Mouse (Mus musculus): Measurements from ENCODE around the gene Ube3c. TPM values are rescaled to one million over a fixed set of nuclear protein-coding genes. Genes with fewer than 3 reads are reported as not detected.
"Not testable (repeated sequence)": the region's sequence is repeated elsewhere in the genome, so short reads cannot be mapped to it uniquely, and the experiment has no call there.

The Ube3c gene
- 10 to 100 TPM; 46.2 to 49.5 TPM for total RNA-seq (2021)
- long read RNA-seq, experiment 1, full-length matches to known transcripts = 13 of 15 reads
- long read RNA-seq, experiment 1, partial matches to known transcripts = 2 of 15 reads
- long read RNA-seq, experiment 1, other reads (novel, unspliced or antisense) = 0 of 15 reads
- long read RNA-seq, experiment 2, full-length matches to known transcripts = 46 of 71 reads
- long read RNA-seq, experiment 2, partial matches to known transcripts = 18 of 71 reads
- long read RNA-seq, experiment 2, other reads (novel, unspliced or antisense) = 7 of 71 reads

DNA sequence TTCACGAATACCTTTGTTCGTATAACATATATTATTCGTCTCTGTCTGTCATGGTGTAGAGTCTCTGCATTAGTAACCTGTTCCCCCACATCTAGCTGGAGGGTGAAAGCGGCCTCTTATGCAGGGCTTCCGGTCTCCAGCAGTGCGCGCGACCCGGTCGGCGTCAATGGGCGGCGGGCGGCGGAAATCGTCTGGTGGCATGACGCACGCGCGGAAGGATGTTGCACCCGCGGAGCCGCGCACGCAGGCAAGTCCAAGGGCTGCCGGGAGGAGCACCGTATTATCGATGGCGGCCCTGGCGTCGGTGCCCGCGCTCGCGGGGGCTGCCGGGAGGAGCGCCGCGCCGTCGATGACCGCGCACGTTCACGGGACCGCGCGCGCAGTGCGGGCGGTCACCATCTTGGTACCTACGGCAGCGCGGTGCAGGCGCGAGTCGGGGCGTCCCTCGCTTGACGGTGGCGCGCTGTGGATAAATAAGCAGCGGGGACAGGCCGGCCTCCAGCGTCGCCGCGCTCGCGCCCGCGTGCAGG, at the start of gene Ube3c:
TSS of gene Ube3c (plus strand) at position 395 of the 530 bp plus-strand sequence.
- peak; percentile 90 to 97 for DNase-seq (ENCODE audit: low spot score in 2 of 2)

DNA sequence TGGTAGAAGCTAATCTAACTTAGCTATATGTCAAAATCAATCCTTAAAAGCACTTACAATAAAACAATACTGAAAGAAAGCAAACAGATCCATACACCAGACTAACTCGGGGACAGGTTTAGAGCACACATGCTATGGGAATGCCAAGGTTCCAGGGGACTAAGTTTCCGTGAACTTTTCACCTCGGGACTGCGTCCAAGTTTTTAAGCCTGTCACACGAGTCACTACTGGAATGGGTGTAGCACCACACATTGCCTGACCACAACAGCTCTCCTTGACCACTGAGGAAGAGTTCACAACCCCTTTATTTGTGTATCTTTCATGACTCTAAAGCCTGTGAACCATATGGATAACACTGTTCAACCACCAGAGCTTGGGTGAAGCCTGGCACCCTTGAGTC, 8.9 kb upstream of the Ube3c start:
- DNase-seq (ENCODE audit: low spot score in 2 of 2) = no peak

DNA sequence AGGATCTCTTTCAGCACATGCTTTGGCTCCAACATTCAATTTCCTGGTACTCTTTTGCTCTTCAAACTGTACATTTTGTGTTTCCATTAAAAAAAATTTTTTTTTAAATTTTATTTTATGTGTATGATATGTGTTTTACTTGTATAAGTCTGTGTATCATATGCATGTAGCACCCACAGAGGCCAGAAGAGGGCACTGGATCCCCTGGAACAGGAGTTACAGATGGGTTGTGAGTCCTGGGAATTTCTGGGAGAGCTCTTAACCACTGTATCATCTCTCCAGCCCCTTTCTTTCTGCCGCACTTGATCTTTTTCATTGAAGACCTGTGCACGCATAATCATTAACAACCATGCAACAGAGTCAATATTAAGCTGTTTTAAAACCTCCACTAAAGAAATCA, 8.4 kb upstream of the Ube3c start:
- DNase-seq (ENCODE audit: low spot score in 2 of 2) = no peak

DNA sequence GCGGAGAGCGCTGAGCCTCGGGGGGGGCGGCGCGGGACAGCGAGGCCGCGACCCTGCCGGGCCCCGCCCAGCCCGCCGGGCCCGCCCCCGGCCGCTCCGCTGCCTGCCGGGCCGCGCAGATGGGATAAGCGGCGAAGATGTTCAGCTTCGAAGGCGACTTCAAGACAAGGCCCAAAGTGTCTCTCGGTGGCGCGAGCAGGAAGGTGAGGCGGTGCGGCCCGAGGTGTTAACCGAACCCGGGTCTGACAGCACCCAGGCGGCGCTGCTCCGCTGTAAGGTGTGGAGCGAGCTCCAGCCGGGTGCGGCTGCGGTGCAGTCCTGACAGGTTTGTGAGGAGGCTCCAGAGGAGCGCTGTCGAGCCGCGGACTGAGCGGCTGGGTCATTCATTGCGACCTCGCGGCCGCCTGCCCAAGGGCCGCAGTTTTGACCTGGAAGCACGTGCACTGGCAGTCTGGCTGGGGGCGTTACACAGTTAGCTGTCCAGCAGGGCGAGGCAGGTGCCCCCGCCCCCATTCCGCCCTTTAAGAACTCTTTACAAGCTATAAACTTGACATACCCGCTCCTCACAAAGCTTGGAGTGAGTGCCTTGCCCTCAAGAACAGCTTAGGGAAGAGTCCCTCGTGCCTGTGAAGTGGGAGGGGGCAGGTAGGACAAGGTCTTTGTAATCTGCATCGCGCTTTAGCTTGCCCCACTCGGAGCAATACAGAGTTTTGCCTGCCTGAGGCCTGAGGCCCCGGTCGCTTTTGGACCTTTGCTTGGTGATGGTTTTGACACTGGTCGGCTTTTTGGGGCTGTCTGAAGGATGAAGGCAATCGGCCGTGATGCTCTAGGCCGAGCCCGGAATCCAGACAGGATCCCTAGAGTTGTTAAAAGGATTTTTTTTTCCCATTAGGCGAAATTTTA, 587 bp downstream of the Ube3c start:
- DNase-seq (ENCODE audit: low spot score in 2 of 2) = no peak

GRCm38 (mm10) chr5:29574286-29574685, 5.2 kb downstream of the Ube3c start:
- not testable (repeated sequence) for DNase-seq (ENCODE audit: low spot score in 2 of 2)

- DNase-seq (ENCODE audit: low spot score in 2 of 2) = no peak
Measured at GRCm38 (mm10) chr5:29575085-29575484, 6.0 kb downstream of the Ube3c start.

DNA sequence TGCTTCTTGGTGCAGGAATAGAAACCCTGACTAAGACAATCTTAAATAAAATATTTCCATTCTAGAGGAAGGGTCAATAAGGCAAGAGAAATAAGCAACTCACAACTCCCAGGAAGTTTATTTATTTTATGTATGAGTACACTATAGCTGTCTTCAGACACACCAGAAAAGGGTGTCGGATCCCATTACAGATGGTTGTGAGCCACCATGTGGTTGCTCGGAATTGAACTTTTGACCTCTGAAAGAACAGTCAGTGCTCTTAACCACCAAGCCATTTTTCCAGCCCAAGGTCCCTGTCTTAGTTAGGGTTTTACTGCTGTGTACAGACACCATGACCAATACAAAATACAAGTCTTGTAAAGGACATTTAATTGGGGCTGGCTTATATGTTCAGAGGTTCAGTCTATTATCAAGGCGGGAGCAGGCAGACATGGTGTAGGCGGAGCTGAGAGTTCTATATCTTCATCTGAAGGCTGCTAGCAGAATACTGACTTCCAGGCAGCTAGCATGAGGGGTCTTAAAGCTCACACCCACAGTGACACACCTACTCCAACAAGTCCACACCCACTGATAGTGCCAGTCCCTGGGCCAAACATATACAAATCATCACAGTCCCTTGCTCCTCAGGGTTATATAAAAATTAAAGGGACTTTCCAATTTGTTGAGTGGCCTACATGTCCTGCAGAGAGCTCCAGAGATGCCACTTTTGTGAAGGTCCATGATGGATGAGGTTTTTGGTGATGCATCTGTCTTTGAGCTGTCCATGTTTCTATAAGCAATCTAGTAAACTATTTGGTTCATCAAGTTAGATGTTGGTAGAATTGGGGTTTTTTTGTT, 9.0 kb downstream of the Ube3c start:
- no peak for DNase-seq (ENCODE audit: low spot score in 2 of 2)

- DNase-seq (ENCODE audit: low spot score in 2 of 2) = no peak
Measured at GRCm38 (mm10) chr5:29583880-29584595, 15.0 kb downstream of the Ube3c start.

DNA sequence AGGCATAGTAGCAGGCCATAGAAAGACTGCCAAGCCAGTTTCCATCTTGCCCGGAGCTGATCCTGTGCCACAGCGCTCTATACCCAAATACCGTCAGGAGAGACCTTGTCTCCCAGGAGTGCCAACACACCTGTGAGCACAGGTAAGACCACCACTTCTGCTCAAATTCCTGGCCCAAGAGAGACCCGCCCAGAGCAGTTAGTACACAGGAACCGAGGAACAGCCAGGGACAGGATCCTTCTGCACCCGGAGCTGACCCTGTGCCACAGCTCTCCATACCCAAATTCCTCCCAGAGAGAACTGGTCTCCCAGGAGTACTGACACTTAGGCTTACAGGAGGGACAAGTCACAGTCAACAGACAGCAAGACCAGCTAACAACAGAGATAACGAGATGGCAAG, 23.1 kb downstream of the Ube3c start:
- DNase-seq (ENCODE audit: low spot score in 2 of 2) = not testable (repeated sequence)

DNA sequence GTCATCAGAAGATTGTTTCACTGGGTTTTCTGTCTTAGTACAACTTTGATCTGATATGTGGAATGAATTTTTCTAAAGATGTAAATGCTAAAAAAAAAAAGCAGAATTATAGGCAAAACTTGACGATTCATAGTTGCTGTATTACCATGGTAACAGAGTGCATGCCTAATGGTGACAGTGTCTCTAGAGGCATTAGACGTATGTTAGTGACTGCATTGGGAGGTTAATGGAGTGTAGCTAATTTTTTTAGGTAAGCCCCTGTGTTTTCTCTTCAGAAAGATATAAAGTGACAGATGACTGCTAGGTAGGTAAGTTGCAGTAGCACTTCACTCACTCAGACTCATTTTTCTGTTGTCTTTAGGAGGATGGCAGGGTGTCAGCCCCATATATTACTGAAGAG, 37.5 kb downstream of the Ube3c start:
- no peak for DNase-seq (ENCODE audit: low spot score in 2 of 2)

DNA sequence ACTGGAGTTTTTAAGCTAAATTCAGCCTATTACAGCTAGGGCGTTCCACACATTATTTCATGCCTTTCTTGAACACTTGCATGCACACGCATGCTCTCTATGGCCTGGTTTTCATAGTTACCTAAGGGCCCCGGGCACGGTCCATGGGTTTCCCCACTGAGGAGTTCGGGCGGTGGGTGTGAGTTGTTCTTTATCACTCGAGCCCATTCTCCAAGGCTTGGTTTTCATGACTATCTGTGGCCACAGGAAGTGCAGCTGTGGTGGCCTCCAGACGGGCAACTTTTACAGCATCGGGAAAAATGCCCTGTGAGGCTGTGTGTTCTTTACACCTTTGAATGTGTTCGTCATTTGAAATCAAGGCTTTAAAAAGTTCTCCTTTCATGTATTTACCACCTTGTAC, 56.6 kb downstream of the Ube3c start:
- DNase-seq (ENCODE audit: low spot score in 2 of 2) = no peak

GRCm38 (mm10) chr5:29629941-29630340, 60.9 kb downstream of the Ube3c start:
- no peak for DNase-seq (ENCODE audit: low spot score in 2 of 2)

DNA sequence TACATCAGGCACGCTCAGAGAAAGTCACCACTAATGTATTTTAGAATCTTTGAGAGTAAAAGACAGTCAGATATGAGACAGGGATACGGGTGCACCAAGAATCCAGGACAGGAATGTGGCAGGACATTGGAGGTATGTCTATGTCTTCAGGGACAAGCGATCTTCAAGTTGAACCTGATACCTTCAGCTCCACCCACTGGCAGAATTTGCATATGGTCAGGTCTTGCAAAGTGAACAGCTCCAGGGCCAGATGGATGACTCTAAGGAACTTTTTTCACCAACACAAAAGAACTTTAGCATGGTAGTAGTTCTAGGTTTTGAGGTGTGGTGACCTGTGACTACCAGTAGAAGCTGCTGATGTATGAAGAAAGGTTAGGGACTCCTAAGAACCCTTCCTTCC, 62.7 kb downstream of the Ube3c start:
- DNase-seq (ENCODE audit: low spot score in 2 of 2) = no peak

DNA sequence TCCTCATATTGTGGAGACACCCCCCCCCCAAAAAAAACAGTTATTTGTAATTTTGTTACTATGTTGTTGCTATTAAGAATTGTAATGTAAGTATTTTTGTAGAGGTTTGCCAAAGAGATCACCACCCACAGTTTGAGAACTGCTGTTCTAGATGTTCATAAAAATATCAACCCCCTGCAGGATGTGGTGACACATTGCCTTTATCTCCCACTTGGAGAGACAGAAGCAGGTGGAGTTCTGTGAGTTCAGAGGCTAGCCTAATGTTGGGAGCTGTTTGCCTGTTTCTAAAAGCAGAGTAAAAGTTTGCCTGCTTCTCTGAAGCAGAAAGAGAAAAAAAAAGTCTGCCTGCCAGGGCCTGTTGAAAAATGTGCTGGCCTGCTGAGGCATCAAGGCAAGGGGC, 67.3 kb downstream of the Ube3c start:
- no peak for DNase-seq (ENCODE audit: low spot score in 2 of 2)

- DNase-seq (ENCODE audit: low spot score in 2 of 2) = no peak
Measured at GRCm38 (mm10) chr5:29636884-29637283, 67.8 kb downstream of the Ube3c start.

GRCm38 (mm10) chr5:29641124-29641884, 72.3 kb downstream of the Ube3c start:
- DNase-seq (ENCODE audit: low spot score in 2 of 2) = no peak

DNA sequence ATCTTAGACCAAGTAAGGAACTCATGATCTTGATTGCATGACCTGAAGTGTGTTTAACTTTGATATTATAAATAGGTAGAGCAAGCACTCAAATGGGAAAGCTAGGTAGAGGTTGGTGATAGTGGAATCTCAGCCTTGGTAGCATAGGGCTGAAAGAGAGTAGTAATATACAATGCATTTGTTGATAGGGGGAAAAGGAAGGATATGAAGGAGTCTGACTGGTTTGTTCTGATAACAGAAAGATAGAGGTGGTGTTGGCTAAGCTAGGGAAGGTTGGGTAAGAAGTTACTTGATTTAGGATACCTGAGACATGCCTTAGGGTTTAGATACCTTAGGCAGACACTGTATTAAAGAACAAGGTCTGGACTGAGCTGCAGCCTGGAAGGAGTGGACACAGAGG, 82.7 kb downstream of the Ube3c start:
- DNase-seq (ENCODE audit: low spot score in 2 of 2) = no peak

DNA sequence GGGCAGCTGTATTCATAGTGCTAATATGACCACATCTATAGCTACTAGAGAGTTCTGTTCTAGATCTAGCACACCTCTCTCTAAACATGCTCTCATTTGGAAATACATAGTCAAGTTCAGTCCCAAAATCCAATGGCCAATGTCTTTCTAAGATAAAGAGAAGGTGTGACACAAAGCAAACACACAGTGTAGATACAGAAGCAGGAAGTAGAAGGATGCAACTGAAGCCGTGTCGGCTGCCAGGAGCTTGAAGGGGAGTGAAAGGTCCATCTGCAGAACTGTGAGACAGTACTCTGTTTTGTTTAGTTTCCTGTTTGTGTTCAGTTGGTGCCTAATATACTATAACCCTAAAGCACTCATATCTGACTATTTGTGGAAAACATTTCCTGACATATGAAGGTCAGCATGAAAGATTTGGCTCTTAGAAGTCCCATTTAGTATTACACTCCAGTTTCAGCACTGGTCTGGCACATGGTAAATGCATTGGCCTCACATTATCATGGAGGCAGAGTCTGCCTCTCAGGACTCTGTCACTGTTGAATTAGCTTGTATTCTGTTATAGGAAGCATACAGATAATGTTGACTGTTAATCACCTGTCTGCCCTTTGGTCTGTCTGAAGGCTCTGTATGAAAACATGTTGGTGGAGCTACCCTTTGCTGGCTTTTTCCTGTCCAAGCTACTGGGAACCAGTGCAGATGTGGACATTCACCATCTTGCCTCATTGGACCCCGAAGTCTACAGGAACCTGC, 88.7 kb downstream of the Ube3c start:
- DNase-seq (ENCODE audit: low spot score in 2 of 2) = no peak

DNA sequence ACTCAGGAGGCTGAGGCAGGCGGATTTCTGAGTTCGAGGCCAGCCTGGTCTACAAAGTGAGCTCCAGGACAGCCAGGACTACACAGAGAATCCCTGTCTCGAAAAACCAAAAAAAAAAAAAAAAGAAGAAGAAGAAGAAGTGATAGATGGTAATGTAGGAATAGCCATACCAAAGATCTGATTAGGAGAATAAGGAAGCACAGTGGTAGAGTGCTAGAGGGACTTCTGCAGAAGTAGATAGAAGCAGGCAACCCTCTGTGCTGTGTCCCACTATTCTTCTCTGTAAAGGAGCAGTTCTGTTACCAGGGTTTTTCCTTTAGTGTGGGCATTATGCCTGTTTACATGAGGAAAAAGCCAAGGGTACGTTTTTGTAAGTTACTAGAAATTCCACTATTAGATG, 92.2 kb downstream of the Ube3c start:
- not testable (repeated sequence) for DNase-seq (ENCODE audit: low spot score in 2 of 2)

Data from adrenal gland, postnatal 4 days (tissue).